Mouse (Mus musculus) testis, postnatal 14 days (tissue): ENCODE measurements around the gene Erv3.

Source experiments
- DNase-seq: peaks from one replicate; pipeline ENCODE4 v3.0.0; 2021; ENCODE audit warnings: low spot score

Gene Erv3

DNA sequence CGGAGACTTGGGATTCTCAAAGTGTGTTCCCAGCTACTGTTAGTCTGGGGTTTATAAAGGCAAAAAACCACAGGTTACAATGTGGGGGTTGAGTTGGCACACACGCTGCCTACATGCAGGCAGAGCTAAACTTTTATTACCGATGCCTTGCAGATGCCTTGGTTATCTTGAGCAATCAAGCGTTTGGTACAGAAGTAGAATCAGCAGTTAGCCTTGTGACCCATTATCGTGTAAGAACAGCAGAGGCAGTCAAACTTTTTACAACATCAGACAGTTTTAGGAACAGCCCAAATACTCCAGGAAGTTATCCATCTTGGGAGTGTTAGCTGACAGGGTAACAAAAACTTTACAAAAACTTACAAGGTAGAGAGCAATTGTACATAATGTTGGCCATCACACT, at the start of gene Erv3:
Erv3 (minus strand) TSS at position 27 of the 400 bp plus-strand sequence.
- no peak for DNase-seq

DNA sequence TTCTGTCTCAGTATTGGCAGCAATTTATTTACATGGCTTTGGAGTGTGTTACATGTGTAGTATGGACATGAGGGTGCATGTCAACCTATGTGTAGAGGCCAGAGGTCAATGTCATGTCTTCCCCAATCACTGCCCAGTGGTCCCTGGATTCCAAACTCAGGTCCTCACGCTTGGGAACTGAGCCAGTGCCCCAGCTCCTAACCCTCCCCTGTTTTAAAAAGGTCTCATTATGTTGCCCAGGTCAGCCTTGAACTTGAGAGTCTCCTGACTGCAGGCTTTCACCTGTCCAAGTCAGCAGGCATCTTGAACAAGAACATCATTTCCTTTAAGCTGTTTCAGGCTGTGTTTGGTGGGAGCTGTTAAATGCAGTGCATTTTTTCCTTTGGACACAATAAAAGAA, 49.4 kb upstream of the Erv3 start:
- DNase-seq = no peak

DNA sequence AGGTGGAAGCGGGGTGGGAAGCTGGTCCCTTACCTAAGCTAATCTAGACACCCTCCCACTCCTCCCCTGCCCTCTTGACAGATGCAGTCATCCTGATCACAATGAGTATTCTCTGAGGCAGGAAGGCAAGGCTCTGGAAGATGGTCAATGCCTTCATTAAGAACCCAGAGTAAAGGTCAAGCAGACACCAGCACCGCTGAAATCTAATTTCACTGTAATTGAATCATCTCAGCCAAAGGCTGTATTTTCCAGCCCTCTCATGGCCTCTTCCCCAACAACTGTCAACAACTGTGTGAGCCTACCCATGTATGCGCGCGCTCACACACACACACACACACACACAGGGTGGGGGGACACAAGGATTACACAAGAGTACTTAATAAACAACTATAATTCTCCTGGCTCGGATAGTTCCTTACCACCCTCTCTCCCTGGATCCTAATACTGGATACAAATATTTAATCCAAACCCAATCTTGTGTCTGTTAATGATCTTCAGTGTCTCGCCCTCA, 48.9 kb upstream of the Erv3 start:
- DNase-seq = no peak

DNA sequence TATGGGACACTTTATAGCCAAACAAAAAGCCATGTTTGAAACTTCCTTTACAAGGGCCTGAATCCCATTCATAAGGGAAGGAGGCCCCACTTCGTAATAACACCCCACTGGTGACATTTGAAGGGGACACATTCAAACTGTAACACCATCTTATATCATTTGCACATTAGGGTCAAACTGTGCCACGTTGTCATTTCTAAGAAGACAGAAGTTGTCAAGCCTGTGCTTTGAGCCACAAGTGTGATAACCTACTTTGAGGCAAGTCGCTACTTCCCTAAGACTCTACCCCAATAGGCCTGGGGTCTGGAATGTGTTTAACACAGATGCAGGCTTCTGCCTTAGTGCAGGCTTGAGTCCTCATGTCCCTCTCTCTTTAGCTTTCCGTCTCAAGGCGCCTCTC, 47.8 kb upstream of the Erv3 start:
- no peak for DNase-seq

DNA sequence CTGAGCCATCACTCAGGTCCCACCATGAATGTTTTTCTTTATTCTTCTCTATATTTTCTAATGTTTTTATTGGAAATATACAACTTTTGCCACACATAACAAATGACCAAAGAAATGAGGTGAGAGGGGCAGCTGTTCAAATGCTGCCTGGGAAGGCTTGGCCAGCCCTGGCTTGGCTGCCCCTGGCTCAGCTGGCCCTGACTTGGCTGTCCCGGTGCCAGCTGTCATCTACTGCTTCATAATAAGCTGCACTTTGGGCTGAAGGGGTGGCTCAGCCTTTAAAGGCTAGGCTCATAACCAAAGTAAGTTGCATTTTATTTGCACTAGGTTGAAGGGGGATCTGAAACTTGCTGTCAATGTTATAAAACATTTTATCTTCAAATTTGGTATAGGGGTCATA, 47.3 kb upstream of the Erv3 start:
- no peak for DNase-seq

DNA sequence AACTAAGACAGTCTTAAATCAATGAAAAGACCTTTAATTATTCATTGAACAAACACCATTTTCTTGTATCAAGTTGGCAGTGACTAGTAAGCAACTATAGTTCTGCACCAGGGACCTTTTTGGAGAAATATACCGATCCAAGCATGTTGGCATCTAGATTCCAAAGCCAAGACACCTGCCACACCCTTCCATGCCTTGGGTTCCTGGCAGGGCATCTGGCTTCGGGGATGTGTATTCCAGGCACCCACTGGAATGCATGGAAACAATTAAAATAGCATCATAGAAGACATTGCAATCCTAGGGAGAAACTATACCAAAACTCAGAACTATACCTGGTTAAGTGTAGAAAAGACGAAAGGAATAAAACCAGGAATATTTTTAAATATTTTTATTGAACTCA, 46.7 kb upstream of the Erv3 start:
- DNase-seq = no peak

DNA sequence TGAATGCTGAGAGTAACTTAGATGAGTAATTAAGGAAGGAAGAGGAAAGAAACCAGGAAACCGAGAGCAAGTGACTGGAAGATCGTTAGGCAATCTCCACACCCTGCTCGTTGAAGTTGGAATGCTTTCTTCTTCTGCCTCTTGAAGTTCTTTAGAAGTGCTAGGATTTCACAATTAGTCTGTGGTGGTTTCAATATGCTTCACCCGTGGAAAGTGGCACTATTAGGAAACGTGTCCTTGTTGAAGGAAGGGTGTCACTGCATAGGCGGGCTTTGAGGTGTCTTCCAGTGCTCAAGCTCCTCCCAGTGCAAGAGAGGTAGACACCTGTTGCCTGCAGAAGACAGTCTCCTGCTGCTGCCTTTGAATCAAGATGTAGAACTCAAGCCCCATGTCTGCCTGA, 46.2 kb upstream of the Erv3 start:
- DNase-seq = no peak

DNA sequence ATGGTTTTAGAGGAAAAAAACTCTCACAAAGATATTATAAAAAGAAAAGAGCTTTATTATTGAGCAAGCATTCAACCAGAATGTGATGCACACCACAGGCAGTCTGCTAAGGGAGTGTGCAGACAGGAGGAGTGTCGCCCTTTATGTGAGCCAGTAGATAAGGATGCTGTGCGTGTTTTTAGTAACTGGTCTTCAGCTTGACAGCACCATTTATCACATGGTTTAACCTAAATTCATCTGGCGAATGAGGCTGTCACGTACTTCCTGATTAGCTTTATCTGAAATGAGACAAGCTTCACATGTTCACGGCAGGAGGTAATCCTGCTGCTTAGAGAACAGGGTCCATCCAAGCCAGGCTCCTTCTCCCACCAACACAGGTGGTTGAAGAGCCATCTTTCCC, 45.5 kb upstream of the Erv3 start:
- DNase-seq = no peak

DNA sequence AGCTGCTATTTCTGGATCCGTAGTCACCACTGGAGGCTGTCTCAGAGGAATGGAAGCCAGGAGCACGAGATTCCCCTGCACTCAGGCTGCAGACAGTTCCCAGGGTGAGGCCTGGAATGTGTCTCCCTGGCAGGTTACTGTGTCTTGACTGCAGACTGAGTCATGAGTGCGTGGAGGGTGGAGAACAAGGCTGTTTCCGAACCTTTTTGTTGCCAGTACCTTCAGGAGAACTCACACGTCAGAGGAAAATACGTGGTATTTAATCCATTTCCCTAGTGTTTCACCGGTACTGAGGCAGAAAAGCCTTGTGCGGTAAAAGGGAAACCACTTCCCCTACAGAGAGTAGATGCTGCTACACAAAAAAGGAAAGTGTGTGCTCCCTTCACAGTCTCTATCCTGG, 43.3 kb upstream of the Erv3 start:
- no peak for DNase-seq

DNA sequence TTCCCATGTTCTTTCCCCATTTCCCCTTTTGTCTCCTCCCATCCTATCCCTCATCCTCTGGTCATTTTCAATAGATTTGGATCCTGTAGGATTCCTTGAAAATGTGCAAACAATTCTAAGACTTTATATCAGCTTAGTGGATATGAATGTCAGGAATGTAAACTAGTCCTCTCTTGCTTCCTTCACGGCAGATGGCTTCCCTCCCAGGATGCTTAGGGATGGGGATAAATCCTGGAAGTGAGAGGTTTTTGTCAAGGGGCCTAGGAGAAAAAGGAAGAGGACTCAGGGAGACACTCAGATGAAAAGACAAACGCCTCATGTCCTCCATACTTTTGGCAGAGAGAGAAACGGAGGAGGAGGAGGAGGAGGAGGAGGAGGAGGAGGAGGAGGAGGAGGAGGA, 42.9 kb upstream of the Erv3 start:
- DNase-seq = no peak

DNA sequence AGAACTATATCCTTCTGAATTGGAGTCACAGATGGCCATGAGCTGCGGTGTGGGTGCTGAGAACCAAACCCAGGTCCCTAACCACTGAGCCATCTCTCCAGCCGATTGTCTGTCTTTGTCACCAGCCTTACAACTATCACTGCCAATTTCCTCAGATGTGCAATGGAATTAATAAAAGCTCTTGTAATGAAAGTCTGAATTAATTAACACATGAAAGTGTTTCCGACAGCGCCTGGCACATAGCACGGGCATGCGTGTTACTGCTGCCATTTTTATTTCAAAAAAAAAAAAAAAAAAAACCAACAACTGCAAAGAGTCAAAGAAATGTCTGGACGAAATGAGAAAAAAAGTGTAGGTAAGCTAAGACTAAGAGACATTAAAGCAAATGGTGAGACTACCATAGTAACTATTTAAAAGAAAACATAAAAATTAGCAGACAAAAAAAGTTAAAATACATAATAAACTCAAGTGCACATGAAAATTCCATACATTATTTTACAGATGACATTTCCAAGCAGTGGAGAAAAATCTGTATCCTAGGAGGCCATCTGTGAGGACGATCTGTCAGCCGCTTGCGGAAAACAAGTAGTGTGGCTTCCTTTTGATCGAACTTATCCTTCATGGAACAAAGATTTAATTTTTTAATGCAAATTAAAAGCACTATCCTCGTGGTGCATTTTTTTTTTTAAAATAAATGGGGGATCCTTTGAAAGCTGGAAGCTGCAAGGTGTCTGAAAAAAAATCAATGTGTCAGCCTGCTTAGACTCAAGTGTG, 38.0 kb upstream of the Erv3 start:
- no peak for DNase-seq

DNA sequence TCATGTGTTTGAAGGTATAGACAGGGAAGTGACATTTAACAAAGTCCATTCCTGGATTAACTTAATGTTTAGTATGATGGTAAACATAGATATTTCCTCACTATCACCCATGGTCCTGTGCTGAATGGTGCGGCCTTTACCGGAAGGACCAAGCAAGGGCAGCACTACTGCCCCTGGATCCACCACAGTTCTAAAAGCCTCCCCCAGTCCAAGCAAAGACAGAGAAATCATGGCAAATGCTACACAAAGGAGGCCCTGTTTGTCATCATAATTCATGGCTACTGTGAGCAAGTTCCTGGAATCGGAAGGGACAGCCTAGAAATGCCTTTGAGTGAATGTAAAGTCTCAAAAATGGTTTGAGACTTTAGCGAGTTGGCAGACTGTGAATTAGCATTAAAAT, 36.5 kb upstream of the Erv3 start:
- no peak for DNase-seq

DNA sequence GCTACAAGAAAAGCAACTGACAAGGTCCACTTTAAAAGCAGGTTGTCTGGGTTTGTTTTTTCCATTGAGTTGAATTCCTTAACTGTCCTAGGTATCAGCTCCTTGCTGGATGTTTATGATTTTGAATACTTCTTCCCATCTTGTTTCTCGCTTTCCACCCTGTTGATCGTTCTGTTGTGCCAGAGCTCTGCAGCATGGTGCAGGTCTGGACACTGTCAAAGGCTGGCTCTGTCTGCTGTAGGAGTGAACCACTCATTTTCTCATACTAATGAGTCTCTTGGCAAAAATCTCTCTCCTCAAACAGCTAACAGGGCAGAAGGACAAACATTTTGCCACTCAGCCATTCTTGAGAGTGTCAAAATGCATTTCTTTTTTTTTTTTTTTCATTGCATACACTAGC, 35.6 kb upstream of the Erv3 start:
- DNase-seq = no peak

DNA sequence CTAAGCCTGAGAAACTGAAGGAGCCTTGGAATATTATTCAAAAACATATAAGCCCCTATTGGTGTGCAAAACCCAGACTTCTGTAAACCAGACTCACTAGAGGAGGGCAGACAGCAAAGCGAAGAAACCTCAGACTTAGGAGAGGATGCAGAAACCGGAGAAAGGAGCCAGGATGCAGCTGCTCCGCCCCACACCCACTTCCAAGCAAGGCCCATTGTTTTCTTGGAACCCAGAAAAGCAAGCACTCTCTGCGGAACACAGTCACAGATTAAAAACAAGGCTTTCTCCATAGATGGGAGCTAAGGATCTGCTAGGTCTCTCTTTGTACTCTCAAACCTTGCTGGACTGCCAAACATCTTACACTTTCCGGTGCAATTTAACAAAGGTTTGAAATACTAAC, 33.0 kb upstream of the Erv3 start:
- DNase-seq = no peak

DNA sequence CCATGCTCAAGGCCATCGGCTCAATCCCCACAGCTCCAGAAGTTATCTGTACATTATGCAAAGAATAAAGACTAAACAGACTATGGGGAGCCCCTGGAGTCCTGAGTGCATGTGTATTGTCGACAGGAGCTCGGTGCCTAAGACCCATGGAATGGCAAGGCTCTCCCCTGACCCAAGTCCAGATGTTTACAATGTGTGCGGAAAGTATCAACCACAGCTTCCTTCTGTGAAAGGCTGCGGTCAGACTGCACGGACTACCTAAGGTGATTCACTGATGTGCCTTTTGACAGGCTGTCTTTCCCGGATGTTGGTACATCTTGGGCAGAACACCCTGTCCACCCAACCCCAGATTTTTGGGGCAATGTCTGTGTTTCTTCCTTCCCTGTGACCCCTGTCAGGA, 28.7 kb upstream of the Erv3 start:
- peak; percentile 55 for DNase-seq

DNA sequence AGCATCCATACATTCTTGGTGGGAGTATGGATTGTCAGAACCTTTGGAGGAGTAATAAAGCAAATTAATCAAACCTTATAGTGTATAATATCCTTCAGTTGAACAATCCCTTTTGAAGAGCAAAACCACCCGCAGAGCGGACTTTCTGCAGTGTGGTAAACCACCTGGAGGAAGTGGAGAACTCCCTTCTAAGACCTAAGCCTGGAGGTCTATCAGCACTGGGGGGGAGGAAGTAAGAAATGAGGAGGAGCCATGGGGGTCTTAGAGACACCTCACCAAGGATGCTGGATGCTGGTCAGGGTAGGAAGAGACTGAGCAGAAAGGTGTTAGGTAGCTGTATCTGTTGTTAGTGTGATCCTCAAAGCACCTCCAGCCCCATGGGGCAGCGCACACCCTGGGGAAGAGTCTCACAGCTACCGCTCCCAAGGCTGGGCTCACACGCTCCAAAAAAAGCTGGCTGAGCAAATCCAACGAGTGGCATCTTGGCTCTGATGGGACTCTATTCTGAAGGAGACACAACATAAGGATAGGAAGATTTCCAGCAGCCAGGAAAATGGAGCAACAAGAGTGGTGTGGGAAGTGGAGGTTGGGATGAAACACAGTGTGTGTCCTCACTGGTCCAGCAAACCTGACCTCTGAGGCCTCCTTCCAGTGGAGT, 27.1 kb upstream of the Erv3 start:
- no peak for DNase-seq

DNA sequence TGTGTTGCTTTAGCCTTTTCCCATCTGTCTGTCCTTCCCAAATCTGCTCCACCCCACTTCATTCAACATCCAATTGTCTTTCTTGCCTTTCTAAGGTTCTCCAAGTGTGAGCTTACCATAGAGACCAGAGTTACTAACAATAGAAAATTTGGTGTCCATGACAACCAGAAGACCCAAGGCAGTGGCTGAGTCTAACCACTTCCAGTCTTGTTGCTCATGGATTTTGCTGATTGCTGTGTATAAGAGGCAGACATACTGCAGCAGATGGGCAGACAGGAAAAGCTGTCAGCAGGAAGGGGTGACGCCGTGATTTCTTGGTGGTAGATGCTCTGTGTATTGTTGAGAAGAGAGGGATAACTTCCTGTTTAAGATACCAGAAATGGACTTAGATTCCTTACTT, 23.6 kb upstream of the Erv3 start:
- DNase-seq = no peak

DNA sequence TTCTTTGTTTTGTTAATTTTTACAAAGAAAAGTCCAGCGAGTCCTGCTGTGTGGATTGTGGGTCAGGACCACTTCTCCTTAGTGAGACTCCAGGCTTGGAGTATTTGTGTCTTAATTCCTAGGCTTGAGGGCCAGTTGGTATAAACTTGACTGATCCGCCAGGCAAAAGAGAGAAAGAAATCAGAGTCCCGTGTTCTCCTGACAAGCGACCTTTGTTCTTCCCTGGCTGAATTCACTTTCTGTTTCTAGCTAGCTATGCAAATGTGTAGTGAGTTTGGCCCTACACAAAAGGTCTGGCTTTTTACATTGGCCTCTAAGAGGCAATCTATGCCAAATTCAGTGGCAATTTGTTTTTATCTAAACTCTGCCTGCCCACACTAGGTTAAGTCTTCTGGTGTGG, 22.2 kb upstream of the Erv3 start:
- no peak for DNase-seq

DNA sequence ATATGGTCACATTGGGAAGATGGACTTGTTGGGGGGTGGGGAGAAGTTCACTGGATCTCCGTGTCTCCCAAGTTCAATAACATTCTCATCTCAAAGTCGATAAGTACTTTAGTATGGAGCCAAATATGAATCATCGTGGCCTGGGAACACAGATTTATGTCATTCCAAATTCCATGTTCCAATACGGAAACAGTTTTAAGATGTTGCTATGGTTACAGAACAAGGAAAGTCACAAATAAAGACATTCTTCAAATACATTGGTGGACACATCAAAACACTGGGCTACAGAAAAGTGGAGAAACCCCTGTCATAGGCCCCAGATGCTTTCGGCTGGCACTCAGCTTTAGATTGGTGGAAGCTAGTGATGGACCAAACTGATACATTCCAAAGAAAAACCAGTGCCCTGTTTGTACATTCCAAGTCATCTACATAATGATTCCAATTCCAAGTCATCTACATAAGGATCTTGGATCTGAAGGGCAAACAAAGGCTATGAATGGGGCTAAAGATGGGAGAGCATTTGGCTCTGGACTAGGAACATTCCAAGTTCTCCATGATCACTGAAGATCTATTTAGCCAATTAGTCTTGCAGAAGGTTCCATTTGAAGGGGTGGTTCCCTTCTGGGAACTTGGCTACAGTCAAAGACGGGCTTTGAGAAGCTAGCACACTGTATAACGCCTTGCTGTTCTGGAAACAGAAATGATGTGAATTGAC, 17.2 kb upstream of the Erv3 start:
- no peak for DNase-seq

DNA sequence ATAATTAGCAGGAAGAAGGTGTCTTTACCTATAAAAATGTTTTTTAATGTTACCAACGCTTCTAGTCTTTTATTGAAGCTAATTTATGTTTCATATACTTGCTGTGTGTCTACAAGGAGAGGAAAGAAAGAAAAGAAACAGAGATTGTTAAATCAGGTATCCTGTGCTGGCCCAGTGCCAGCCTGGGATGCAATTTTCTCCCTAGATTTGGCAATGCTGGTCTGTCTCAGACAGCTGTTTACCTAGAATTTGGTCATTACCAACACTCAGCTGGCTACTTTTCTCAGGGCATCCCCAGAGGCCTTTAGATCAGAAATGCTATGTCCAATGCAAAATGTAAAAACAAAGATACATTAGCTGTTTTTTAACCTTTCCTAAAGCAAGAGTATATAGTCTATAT, 13.8 kb upstream of the Erv3 start:
- DNase-seq = no peak

DNA sequence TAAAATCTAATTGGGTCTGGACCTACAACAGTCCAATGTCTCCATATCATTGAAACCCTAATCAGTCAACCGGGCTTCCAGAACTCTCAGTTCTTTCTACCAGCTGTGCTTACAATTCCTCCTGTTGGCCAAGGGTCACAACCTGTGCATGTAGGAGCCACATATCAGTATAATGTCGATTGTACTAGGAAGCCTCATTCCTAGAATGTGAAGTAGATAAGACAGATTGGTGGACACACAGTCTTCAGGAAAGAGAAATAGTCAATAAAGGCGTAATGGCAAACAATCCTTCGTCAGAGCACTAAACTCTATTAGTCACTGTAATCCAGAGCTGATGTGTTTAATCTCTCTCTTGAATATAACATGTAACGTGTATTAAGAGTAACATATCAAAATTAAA, 9.4 kb upstream of the Erv3 start:
- no peak for DNase-seq

DNA sequence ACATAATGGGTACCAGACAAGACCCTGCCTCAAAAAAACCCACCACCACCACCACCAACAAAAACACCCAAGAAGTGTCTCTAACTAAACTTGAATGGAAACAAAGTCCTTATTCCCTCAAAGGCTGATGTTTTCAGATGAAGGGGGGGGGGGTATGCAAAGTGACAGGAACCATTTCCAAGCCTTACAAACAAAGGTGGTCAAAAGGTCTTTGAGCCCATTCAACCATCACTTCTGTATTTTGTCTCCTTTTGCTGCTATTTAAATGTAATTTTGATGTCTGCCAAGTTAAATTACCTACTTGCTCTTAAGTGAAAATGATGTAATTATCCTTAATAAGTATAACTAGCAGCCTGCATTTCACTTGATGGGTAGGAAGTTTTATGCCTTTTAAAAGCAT, 7.1 kb upstream of the Erv3 start:
- DNase-seq = no peak

DNA sequence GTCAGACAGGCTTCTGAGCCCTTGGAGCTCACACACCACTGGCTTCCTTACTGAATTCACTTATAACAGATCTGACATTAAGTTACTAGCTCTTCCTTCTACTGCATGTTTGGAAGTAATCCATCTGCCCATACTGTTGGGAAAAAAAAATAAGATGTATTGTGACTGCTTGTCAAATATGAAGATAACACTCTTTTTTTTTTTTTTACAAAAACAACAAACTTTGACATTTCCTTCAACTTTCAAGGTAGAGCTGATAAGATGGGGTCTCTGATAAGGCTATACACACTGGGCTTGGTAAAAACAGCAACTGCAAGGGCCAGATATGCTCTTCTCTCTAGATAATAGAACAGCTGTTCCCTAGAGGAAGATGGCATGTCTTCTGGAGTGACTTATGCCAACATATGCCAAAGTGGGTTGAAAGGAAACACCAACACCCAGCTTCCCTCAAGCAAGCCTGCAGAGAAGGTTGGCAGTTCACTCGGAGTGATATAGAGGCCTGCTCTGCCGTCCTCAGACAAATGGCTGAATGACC, 4.8 kb upstream of the Erv3 start:
- no peak for DNase-seq
